Comparison of ENCODE assay signal across 24 mouse cellular contexts in the genomic region with DNA sequence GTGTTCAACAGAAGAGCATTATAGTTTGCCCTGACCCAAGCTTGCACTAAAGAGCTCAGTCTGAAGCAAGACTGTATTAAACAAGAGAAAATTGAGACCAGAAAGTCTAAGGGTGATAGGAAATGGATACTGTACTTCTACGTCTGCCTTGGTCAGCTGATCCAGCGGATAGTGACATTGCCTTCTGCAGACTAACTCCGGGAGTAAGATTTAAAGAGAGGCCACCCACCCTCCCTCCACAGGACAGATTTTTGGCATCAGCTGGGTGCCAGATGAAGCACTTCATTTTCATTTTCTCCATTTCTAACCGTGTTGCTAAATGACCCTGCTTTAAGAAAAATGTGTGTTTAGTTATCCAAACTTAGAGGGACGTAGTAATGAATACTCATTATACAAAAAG.
A peak's percentile ranks its signal among the peaks of the same experiment; 100 is the strongest.
DNase-seq lines count a peak whose midpoint lies in the region; ATAC-seq and TF ChIP-seq lines count a peak whose summit lies in the region.
"Had no signal": no experiment of that assay in that cellular context is flagged by ENCODE, and none has a peak within 500 bp of the region (broad histone marks: within the 10 kb centered on the region; RNA-seq: fewer than 3 reads in every experiment).

No protein-coding gene starts in this region.

- ATAC-seq in embryonic facial prominence, embryonic 14.5 days (ENCODE audit: low read depth), result 0 out of 2 replicates have a peak, but pooled peaks have one; percentile 12
- ATAC-seq in lung, embryonic 15.5 days (ENCODE audit: borderline replicate concordance, extremely low read depth, low FRiP score, low TSS enrichment), result peak; percentile 52; the same call in 1 of the 2 replicates
- ATAC-seq: activated CD4-positive, CD25-positive, alpha-beta regulatory T cell, adult 4 months; forebrain, embryonic 14.5 days; forebrain, postnatal 0 days had no signal

- H3K27me3 ChIP-seq in embryonic facial prominence, embryonic 14.5 days (replicated peaks; ENCODE audit: control insufficient read depth, insufficient read depth, low read length), result no peaks in the 10 kb centered on the region
- H3K27me3 ChIP-seq in embryonic facial prominence, embryonic 10.5 days (replicated peaks; ENCODE audit: low read depth, poor library complexity, severe bottlenecking), result no peaks in the 10 kb centered on the region
- no peaks in the 10 kb centered on the region for H3K27me3 ChIP-seq in kidney, adult 2 months (replicated peaks; ENCODE audit: control insufficient read depth, insufficient read depth, low read length)
- H3K27me3 ChIP-seq in lung, embryonic 15.5 days, result no peaks in the 10 kb centered on the region
- H3K27me3 ChIP-seq: embryonic facial prominence, embryonic 15.5 days; hindbrain, embryonic 13.5 days had no signal

- H3K36me3 ChIP-seq in embryonic facial prominence, embryonic 14.5 days (ENCODE audit: control insufficient read depth, insufficient read depth, low read length), result no peaks in the 10 kb centered on the region
- no peaks in the 10 kb centered on the region for H3K36me3 ChIP-seq in embryonic facial prominence, embryonic 10.5 days (replicated peaks)
- H3K36me3 ChIP-seq in kidney, adult 2 months (ENCODE audit: control insufficient read depth, insufficient read depth, low read length), result no peaks in the 10 kb centered on the region
- no peaks in the 10 kb centered on the region for H3K36me3 ChIP-seq in lung, embryonic 15.5 days
- H3K36me3 ChIP-seq: embryonic facial prominence, embryonic 15.5 days; hindbrain, embryonic 10.5 days had no signal

- TF ChIP-seq POLR2A in kidney, adult 2 months (IDR thresholded peaks at IDR 0.05; ENCODE audit: low read depth, low read length), result no peak

- no peak overlapping the region for H3K9ac ChIP-seq in embryonic facial prominence, embryonic 14.5 days (ENCODE audit: low read depth, low read length)
- H3K9ac ChIP-seq in lung, embryonic 15.5 days, result no peak overlapping the region
- H3K9ac ChIP-seq: embryonic facial prominence, embryonic 15.5 days; forebrain, postnatal 0 days; hindbrain, embryonic 13.5 days had no signal

- H3K4me1 ChIP-seq in embryonic facial prominence, embryonic 14.5 days (ENCODE audit: control insufficient read depth, insufficient read depth, low read length), result no peaks in the 10 kb centered on the region
- no peaks in the 10 kb centered on the region for H3K4me1 ChIP-seq in embryonic facial prominence, embryonic 10.5 days
- no peaks in the 10 kb centered on the region for H3K4me1 ChIP-seq in kidney, adult 2 months (ENCODE audit: control insufficient read depth, insufficient read depth, low read length)
- peaks cover 11% of the 10 kb centered on the region for H3K4me1 ChIP-seq in lung, embryonic 15.5 days
- H3K4me1 ChIP-seq: embryonic facial prominence, embryonic 15.5 days; hindbrain, embryonic 10.5 days; hindbrain, embryonic 13.5 days had no signal

- no peak overlapping the region for H3K4me3 ChIP-seq in embryonic facial prominence, embryonic 14.5 days (ENCODE audit: low read depth, low read length)
- H3K4me3 ChIP-seq in embryonic facial prominence, embryonic 10.5 days, result no peak overlapping the region
- no peak overlapping the region for H3K4me3 ChIP-seq in kidney, adult 2 months (ENCODE audit: insufficient read depth, low read depth, low read length)
- no peak overlapping the region for H3K4me3 ChIP-seq in lung, embryonic 15.5 days
- H3K4me3 ChIP-seq: embryonic facial prominence, embryonic 15.5 days; gastrocnemius, adult 2 months; hindbrain, embryonic 10.5 days; hindbrain, embryonic 13.5 days had no signal

- 46% methylated on average over 5 of the region's 5 CpGs for WGBS in embryonic facial prominence, embryonic 14.5 days
- WGBS in embryonic facial prominence, embryonic 10.5 days, result 80% methylated on average over 5 of the region's 5 CpGs
- WGBS in kidney, adult 2 months, result 55% methylated on average over 5 of the region's 5 CpGs
- whole genome bisulfite sequencing in lung, embryonic 15.5 days, result 38% methylated on average over 5 of the region's 5 CpGs

- peak; percentile 21 for DNase-seq in embryonic facial prominence, embryonic 14.5 days (ENCODE audit: low spot score)
- no peak for DNase-seq in embryonic facial prominence, embryonic 10.5 days (ENCODE audit: low spot score)
- DNase-seq in kidney, postnatal 10 days, result peak; percentile 13
- DNase-seq in kidney, adult 2 months, result no peak
- DNase-seq in lung, adult 18-20 months, result no peak
- peak; percentile 22 for DNase-seq in lung, postnatal 10 days
- no peak for DNase-seq in lung, postnatal 14 days
- DNase-seq: adrenal gland, adult 8-10 months; adrenal gland, postnatal 25 days; cerebellum, adult 11-12 months; cerebellum, adult 8-10 months; embryo, embryonic 11 days; forebrain, postnatal 0 days; gastrocnemius, adult 2 months; gastrocnemius, postnatal 14 days; heart, adult 11 months; heart, postnatal 36 days had no signal

- no peaks in the 10 kb centered on the region for H3K9me3 ChIP-seq in embryonic facial prominence, embryonic 14.5 days (ENCODE audit: control insufficient read depth, low read length)
- H3K9me3 ChIP-seq in embryonic facial prominence, embryonic 10.5 days, result no peaks in the 10 kb centered on the region
- H3K9me3 ChIP-seq in lung, embryonic 15.5 days, result no peaks in the 10 kb centered on the region
- H3K9me3 ChIP-seq: embryonic facial prominence, embryonic 15.5 days; hindbrain, embryonic 10.5 days; hindbrain, embryonic 13.5 days had no signal

- no peak overlapping the region for H3K4me2 ChIP-seq in embryonic facial prominence, embryonic 14.5 days (ENCODE audit: low read depth, low read length)
- H3K4me2 ChIP-seq in lung, embryonic 15.5 days, result no peak overlapping the region
- H3K4me2 ChIP-seq: embryonic facial prominence, embryonic 15.5 days; heart, embryonic 11.5 days; hindbrain, embryonic 13.5 days had no signal

- TF ChIP-seq CTCF in kidney, adult 2 months (conservative IDR thresholded peaks at IDR 0.05; ENCODE audit: insufficient read depth, insufficient read length, low read depth, low read length), result no peak

- no peak overlapping the region for H3K27ac ChIP-seq in embryonic facial prominence, embryonic 14.5 days (replicated peaks; ENCODE audit: low read depth, low read length)
- no peak overlapping the region for H3K27ac ChIP-seq in embryonic facial prominence, embryonic 10.5 days (replicated peaks)
- no peak overlapping the region for H3K27ac ChIP-seq in kidney, adult 2 months (ENCODE audit: insufficient read depth, low read depth, low read length)
- H3K27ac ChIP-seq in lung, embryonic 15.5 days, result no peak overlapping the region; the same call in 1 of the 2 replicates
- H3K27ac ChIP-seq: embryonic facial prominence, embryonic 15.5 days; gastrocnemius, adult 2 months; hindbrain, embryonic 10.5 days; hindbrain, embryonic 13.5 days had no signal

Comparison
In these comparisons a context has a peak if more than half of its experiments do, and no peak if none do; other contexts are left out.
1. DNase-seq: peak in embryonic facial prominence, embryonic 14.5 days (single experiment), kidney, postnatal 10 days (single experiment) and lung, postnatal 10 days (single experiment); none in embryonic facial prominence, embryonic 10.5 days (single experiment), kidney, adult 2 months (single experiment), lung, adult 18-20 months (0 of 2) and lung, postnatal 14 days (single experiment).